Mouse (Mus musculus) megakaryocyte, embryonic 14.5 days (primary cell): ENCODE measurements around the gene Rhot2.

Experiments used
- FLI1 ChIP-seq: IDR thresholded peaks from 2 replicates; pipeline ENCODE4 v1.6.1; 2012; ENCODE audit warnings: low read length, inconsistent platforms, mixed read lengths
- GATA1 ChIP-seq: IDR thresholded peaks from 3 replicates; pipeline ENCODE4 v1.6.1; 2012; ENCODE audit warnings: mixed read lengths, low read length, inconsistent platforms, borderline replicate concordance

- TF ChIP-seq FLI1 = no peak
- no peak for TF ChIP-seq GATA1
These were observed 52.0 kb downstream of the Rhot2 start, which contains the start of gene Fam173a for GRCm38 (mm10) chr17:25792615-25793014.
